Mouse (Mus musculus) embryonic facial prominence, embryonic 12.5 days (tissue): Measurements from ENCODE around the gene Gpr65. TPM values are rescaled to one million over a fixed set of nuclear protein-coding genes. Genes with fewer than 3 reads are reported as not detected.

Experiments used
- ATAC-seq: fragments of 200-750 bp; cut with Nextera tagmentation; 2 replicates; pipeline ENCODE4 v1.8.0; 2017; ENCODE audit not compliant: insufficient number of reproducible peaks, insufficient read depth, low FRiP score, low TSS enrichment
- H3K27ac ChIP-seq: fragments of 300-500 bp; sonication (generic); 2 replicates; pipeline ENCODE4 v1.5.1; 2016; ENCODE audit warnings: mild to moderate bottlenecking
- H3K27me3 ChIP-seq: fragments of 300-500 bp; sonication (generic); 2 replicates; pipeline ENCODE4 v1.6.1; 2016; ENCODE audit warnings: mild to moderate bottlenecking, moderate library complexity
- H3K36me3 ChIP-seq: fragments of 300-500 bp; sonication (generic); 2 replicates; pipeline ENCODE4 v1.6.1; 2016; ENCODE audit warnings: mild to moderate bottlenecking
- H3K4me1 ChIP-seq: fragments of 300-500 bp; sonication (generic); 2 replicates; pipeline ENCODE4 v1.6.1; 2016
- H3K4me2 ChIP-seq: fragments of 300-500 bp; sonication (generic); replicated peaks from 2 replicates; pipeline ENCODE4 v1.6.1; 2016; ENCODE audit warnings: mild to moderate bottlenecking, moderate library complexity
- H3K4me3 ChIP-seq: fragments of 300-500 bp; sonication (generic); 2 replicates; pipeline ENCODE4 v1.5.1; 2016; ENCODE audit warnings: mild to moderate bottlenecking
- H3K9ac ChIP-seq: fragments of 300-500 bp; sonication (generic); 2 replicates; pipeline ENCODE4 v1.6.1; 2016; ENCODE audit warnings: mild to moderate bottlenecking, moderate library complexity
- H3K9me3 ChIP-seq: fragments of 300-500 bp; sonication (generic); 2 replicates; pipeline ENCODE4 v1.6.1; 2016; ENCODE audit warnings: mild to moderate bottlenecking, moderate library complexity
- WGBS: fragments of 180-500 bp; shearing (Covaris S2); methylation state at CpG from one replicate; pipeline ENCODE4 v1.1.7; 2016; 5-methylcytosine and 5-hydroxymethylcytosine counted together
- polyA plus RNA-seq: library from polyadenylated mRNA; unstranded; fragments of >200 nt; fragmentation: Nextera tagmentation; extraction: Ambion mirVana; gene quantifications from 2 replicates; pipeline ENCODE4 v1.2.1, GENCODE M21; 2016

Gene Gpr65
- polyA plus RNA-seq, 1 experiment from 2014 or later: 0.74 TPM

DNA sequence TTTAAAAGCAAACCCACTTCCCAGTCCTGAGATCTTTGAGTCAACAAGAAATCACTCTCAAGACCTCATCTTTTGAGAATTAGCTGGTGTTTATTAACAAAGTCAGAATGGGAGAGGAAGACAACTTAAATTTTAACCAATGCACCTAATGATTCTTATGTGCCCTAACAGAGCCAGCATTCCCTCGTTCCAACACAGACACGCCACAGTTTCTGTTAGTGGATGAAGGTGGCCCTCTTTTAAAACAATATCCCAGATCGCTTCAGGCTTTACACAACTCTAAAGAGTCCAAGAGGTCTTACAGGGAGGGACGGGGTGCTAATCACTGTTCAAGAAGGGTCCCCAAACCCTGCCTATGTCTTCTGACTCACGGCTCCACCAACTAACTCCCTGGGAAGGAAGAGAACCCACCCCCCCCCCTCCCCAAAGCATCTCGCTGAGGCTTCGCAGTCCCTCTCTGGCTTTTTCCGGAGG, 10.0 kb upstream of the Gpr65 start:
- Histone ChIP-seq H3K27ac (peak overlapping the region; percentile 91), H3K9me3 (no peaks in the 10 kb centered on the region), H3K4me1 (peaks cover 5% of the 10 kb centered on the region; the same call in 1 of the 2 replicates), H3K4me3 (peak overlapping the region; percentile 73), H3K27me3 (no peaks in the 10 kb centered on the region), H3K4me2 (peak overlapping the region; percentile 60), H3K9ac (peak overlapping the region; percentile 93), H3K36me3 (no peaks in the 10 kb centered on the region)
- no peak; the same call in 1 of the 2 replicates for ATAC-seq
- WGBS: 3% methylated on average over 8 of the region's 8 CpGs

DNA sequence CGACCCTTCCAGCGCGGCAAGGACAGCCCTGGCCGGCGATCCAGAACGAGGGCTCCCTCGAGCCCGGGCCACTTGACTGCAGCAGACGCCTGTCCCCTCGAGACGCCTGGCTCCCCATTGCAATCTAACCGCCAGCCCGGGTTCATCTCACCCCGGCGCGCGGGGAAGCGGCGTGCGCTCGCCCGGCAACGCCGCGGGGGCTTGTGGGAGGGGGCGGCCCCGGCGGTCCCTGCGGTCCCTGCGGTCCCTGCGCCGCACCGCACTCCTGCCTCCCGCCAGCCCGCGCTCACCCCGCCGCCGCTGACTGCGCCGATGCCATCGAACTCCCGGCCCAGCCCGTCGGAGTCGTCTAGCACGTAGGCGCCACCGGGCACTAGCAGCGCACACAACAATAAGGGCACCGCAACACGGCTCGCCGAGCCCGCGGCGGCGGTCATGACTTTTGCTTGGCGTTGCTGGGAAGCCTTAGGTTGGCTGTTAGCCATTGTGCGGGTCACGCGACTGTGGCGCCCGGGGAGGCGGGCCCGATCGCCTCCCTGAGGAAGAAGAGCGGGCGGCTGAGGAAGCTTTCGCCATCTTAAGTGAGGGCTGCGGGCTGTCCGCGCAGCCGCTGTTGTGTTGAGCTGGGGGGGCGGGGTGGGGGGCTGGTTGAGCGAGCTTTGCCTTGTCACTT, 9.5 kb upstream of the Gpr65 start, which contains the start of gene Galc:
TSS of gene Galc (minus strand) at position 615 of the 673 bp plus-strand sequence.
- no peaks in the 10 kb centered on the region for H3K27me3 ChIP-seq
- H3K4me1 ChIP-seq: peaks cover 5% of the 10 kb centered on the region; the same call in 1 of the 2 replicates
- peak within 1 kb of the TSS; percentile 91 for H3K27ac ChIP-seq
- peak within 1 kb of the TSS; percentile 73 for H3K4me3 ChIP-seq
- H3K36me3 ChIP-seq: no peaks in the 10 kb centered on the region
- under 1% methylated on average over 69 of the region's 76 CpGs for WGBS
- peak within 1 kb of the TSS; percentile 93 for H3K9ac ChIP-seq
- H3K9me3 ChIP-seq: no peaks in the 10 kb centered on the region
- H3K4me2 ChIP-seq: peak within 1 kb of the TSS; percentile 60
- peak; percentile 94 for ATAC-seq

DNA sequence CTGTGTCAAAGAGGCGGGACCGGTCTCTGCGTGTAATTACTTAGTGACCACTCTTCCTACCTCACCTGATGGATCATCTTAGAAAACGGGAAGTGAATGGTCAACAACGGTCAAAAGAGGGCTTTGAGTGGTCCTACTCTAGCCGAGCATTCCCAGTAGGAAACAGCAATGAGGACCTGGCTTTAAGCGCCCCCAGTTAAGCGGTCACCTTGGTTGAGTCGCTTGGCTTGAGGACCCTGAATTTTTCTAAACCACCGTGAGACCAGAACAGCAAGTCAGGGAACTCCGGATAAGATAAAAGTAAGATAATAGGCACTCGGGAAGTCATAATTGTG, 8.9 kb upstream of the Gpr65 start:
- H3K27me3 ChIP-seq: no peaks in the 10 kb centered on the region
- no peaks in the 10 kb centered on the region for H3K36me3 ChIP-seq
- H3K9ac ChIP-seq: peak overlapping the region; percentile 93
- H3K4me3 ChIP-seq: peak overlapping the region; percentile 73
- peak; percentile 48 for ATAC-seq
- H3K4me2 ChIP-seq: peak overlapping the region; percentile 60
- H3K9me3 ChIP-seq: no peaks in the 10 kb centered on the region
- H3K4me1 ChIP-seq: peaks cover 5% of the 10 kb centered on the region; the same call in 1 of the 2 replicates
- H3K27ac ChIP-seq: peak overlapping the region; percentile 17; the same call in 1 of the 2 replicates
- 5% methylated on average over 12 of the region's 12 CpGs for WGBS

DNA sequence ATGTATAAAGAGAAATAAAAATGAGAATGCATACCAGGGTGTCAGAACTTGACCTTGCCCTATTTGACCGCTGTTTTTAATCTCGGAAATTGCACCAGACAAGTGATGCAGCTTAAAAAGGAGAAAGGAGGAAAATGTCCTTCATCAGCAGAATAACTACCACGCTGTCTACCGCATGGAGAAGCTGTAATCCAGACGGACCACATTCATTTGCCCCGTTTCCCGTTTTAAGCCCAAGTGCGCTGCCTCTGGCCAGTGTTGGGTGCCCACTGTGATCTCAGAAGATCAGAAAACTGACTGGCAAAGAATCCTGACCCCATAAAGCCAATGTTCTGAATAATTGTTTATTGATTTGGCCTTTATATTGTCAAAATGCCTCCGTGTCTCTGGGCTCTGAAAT, 2.7 kb upstream of the Gpr65 start:
- Histone ChIP-seq H3K4me2 (no peak overlapping the region), H3K9ac (no peak overlapping the region), H3K36me3 (no peaks in the 10 kb centered on the region), H3K27ac (no peak overlapping the region), H3K4me3 (no peak overlapping the region), H3K4me1 (no peaks in the 10 kb centered on the region), H3K27me3 (no peaks in the 10 kb centered on the region), H3K9me3 (no peaks in the 10 kb centered on the region)
- ATAC-seq: no peak
- WGBS: 82% methylated on average over 9 of the region's 9 CpGs

DNA sequence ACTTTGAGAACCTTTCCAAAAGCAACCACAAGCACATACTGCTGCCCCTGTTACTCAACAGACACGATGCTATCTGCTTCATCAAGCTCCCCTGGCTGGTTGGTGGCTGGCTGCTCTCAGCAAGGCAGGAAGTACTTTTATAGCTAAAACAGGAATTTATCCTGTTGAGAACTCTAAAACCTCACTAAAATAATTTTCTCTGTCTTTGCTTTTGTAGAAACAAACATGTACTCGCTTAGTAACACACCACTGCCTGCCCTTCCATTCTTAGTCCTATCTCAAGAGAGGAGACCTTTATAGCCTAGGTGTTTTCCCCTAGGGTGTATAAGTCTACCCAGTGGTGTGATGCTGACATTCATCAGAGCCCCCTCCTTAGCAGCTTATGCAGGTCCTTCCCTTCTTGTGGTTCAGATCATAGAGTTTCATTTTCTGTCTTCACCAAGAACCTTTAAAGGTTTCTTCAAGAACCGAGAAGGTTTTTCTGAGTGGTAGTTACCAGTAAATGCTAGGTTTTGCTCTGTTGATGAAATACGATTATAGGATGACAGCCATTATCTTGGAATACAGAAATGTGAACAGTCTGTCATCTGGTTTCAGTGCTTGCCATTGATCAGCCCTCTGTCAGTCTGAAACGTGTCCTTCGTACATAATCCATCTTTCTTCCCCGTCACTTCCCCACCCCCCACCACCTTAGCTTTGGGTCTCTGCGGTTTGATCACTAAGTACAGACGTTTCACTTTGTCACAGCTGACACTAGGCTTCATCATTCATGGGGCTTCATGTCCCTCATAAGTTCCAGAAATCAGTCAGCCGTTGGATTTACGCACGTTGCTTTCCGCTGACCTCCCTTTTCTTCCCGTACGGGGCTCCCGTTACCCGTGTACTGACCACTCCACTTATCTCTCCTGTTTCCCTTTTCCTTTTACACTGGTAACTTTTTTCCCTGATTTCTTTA, 1.6 kb downstream of the Gpr65 start:
- Histone ChIP-seq H3K4me2 (no peak overlapping the region), H3K4me3 (no peak overlapping the region), H3K27me3 (no peaks in the 10 kb centered on the region), H3K9ac (no peak overlapping the region), H3K27ac (no peak overlapping the region), H3K36me3 (no peaks in the 10 kb centered on the region), H3K4me1 (no peaks in the 10 kb centered on the region), H3K9me3 (no peaks in the 10 kb centered on the region)
- ATAC-seq: no peak
- 79% methylated on average over 17 of the region's 17 CpGs for whole genome bisulfite sequencing

DNA sequence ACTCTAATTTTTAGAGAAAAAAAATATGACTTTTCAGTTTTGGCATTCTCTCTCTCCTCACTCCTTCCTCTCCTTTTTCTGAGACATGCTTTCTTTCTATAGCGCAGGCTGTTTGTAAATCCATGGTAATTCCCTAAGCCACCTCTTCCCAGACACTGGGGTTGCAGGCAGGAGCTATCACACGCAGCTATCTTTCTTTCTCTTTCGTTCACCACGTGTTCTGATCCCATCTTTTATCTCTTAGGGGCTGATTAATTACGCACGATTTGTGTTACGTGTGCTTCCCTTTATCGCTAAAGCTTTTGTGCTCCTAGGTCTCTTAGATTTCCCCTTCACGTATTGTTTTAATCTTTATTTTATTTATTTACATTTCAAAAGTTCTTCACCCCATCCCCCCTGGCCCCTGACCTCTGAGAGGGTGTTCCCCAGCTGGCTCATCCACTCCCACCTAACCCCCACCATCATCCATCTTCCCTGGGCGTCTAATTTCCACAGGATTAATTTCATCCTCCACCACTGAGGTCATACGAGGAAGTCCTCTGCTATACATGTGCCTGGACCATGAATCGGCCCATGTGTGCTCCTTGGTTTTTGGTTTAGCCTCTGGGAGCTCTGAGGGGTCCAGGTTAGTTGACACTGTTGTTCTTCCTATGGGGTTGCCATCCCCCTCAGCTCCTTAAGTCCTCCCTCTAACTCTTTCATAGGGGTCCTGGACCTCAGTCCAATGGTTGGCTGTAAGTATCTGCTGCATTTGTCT, 2.6 kb downstream of the Gpr65 start:
- H3K27ac ChIP-seq: no peak overlapping the region
- no peak overlapping the region for H3K4me2 ChIP-seq
- no peaks in the 10 kb centered on the region for H3K9me3 ChIP-seq
- H3K9ac ChIP-seq: no peak overlapping the region
- H3K27me3 ChIP-seq: no peaks in the 10 kb centered on the region
- H3K4me3 ChIP-seq: no peak overlapping the region
- no peak for ATAC-seq
- H3K36me3 ChIP-seq: no peaks in the 10 kb centered on the region
- WGBS: 66% methylated on average over 12 of the region's 12 CpGs
- no peaks in the 10 kb centered on the region for H3K4me1 ChIP-seq

DNA sequence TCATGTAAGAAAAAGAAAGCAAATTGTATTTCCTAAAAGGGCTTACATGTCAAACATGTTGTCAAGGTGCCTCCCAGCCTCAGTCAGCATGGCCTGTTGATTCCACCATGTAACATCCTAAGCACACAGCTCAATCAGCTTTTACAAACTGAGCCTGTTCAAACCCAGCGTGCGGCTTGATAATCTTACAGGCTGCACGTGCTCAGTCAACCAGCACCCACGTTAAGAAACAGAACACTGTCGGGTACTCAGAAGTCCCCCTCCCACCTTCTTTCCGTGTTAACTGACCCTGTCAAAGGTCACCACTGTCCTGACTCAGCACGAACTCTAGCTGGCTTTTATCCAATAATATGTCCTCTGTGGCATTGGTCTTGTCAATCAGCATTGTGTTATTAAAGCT, 4.0 kb downstream of the Gpr65 start:
- Histone ChIP-seq H3K4me3 (no peak overlapping the region), H3K4me1 (no peaks in the 10 kb centered on the region)

DNA sequence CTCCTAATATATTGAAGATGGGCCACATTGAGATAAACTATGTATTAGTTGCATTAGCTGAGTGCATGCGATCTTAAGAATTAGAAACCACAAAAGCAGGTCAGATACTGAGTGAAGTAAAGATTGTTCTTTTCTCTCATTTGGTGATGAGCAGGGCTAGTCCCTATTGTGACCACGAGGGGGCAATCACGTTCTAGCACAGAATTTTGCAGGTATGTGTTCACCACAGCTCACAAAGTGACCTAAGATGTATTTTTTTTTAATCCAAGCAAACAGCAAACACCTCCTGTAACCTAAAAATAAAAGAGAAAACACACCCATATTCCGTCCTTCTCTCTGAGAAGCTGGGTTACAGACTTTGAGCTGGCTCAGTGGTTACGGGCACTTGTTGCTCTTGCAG, 12.1 kb downstream of the Gpr65 start:
- Histone ChIP-seq H3K36me3 (no peaks in the 10 kb centered on the region), H3K4me1 (no peaks in the 10 kb centered on the region), H3K9ac (no peak overlapping the region), H3K27ac (no peak overlapping the region), H3K4me3 (no peak overlapping the region), H3K4me2 (no peak overlapping the region), H3K27me3 (no peaks in the 10 kb centered on the region), H3K9me3 (no peaks in the 10 kb centered on the region)
- ATAC-seq: no peak
- 34% methylated on average over 5 of the region's 5 CpGs for WGBS

More for the DNA sequence above, 4.0 kb downstream of the Gpr65 start:
- no peaks in the 10 kb centered on the region for H3K36me3 ChIP-seq
- no peak overlapping the region for H3K9ac ChIP-seq
- ATAC-seq: no peak
- 72% methylated on average over 7 of the region's 7 CpGs for WGBS
- no peaks in the 10 kb centered on the region for H3K27me3 ChIP-seq
- H3K9me3 ChIP-seq: no peaks in the 10 kb centered on the region
- no peak overlapping the region for H3K27ac ChIP-seq
- H3K4me2 ChIP-seq: no peak overlapping the region

DNA sequence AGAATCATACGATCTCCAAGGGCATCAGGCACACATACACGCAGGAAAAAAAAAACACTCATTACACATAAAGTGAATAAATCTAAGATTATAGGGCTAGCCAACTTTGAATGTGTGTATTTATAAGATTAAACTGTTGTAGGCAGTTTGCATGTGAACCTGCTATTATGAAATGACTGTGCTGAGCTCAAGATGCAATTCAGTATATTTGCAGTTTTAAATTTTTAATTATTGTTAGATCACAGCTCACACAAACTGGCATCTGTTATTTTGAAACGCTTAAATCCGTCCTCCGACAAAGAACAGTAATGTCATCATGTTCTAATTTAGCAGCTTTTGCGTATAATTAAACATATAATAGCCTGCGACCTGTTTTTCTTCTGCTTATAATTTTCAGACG, 12.6 kb downstream of the Gpr65 start:
- no peak overlapping the region for H3K9ac ChIP-seq
- no peaks in the 10 kb centered on the region for H3K4me1 ChIP-seq
- no peaks in the 10 kb centered on the region for H3K9me3 ChIP-seq
- no peak overlapping the region for H3K27ac ChIP-seq
- no peaks in the 10 kb centered on the region for H3K36me3 ChIP-seq
- no peak overlapping the region for H3K4me2 ChIP-seq
- ATAC-seq: no peak
- WGBS: 67% methylated on average over 8 of the region's 8 CpGs
- H3K4me3 ChIP-seq: no peak overlapping the region
- no peaks in the 10 kb centered on the region for H3K27me3 ChIP-seq

DNA sequence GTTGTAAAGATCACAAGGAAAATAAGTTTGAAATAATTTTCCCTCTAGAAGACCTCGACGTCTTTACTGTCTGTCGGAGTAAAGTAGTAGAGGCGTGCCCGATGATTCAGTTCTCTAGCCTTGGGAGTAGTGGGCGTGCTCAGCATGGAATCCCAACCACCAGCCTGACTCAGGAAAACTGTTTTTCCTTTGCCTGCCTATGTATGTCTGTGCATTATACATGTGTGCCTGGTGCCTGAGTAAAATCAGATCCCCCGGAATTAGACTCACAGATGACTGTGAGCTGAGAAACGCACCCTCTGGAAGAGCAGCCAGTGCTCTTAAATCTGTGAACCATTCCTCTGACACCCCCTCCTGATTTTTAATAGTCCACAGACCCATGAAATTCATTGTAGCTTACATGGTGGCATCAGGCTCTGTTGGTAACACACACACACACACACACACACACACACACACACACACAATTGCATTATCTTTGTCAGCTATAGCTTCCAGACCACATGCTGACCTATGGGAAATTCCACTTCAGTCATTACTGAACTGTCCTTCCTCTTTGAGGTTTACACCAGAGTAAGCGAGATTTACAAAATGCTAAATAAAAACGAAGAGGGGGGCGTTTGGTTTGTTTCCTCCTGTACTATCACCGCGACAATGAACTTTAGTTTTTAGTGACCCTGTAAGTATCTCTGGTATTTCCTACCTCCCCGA, 14.5 kb downstream of the Gpr65 start:
- Histone ChIP-seq H3K4me2 (no peak overlapping the region), H3K9me3 (no peaks in the 10 kb centered on the region), H3K9ac (no peak overlapping the region), H3K4me1 (no peaks in the 10 kb centered on the region), H3K27me3 (no peaks in the 10 kb centered on the region), H3K27ac (no peak overlapping the region), H3K36me3 (no peaks in the 10 kb centered on the region), H3K4me3 (no peak overlapping the region)
- no peak for ATAC-seq
- 83% methylated on average over 14 of the region's 14 CpGs for WGBS

DNA sequence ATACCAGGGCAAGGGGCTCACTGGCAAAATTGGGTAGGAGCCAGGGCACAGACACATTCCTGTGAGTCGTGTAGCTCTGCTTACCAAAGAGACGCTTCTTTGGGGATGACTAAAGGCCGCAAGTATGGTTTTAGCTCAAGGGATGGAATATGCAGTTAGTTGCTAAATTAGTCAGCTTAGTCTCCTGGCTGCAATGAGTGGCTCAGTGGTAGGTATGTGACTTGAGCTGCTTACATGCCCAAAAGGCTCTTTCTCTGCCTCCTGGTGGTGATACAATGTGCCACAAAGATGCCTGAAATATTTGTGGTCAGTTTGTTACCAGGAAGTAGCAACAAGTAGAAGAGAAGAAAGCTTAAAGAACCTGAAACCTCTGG, 15.0 kb downstream of the Gpr65 start:
- no peaks in the 10 kb centered on the region for H3K27me3 ChIP-seq
- no peak overlapping the region for H3K9ac ChIP-seq
- 69% methylated on average over 3 of the region's 3 CpGs for WGBS
- no peaks in the 10 kb centered on the region for H3K36me3 ChIP-seq
- no peaks in the 10 kb centered on the region for H3K9me3 ChIP-seq
- H3K4me1 ChIP-seq: no peaks in the 10 kb centered on the region
- no peak overlapping the region for H3K4me3 ChIP-seq
- H3K4me2 ChIP-seq: no peak overlapping the region
- no peak for ATAC-seq
- no peak overlapping the region for H3K27ac ChIP-seq
